Mouse (Mus musculus): ENCODE data around the gene Ifi47.

DNA sequence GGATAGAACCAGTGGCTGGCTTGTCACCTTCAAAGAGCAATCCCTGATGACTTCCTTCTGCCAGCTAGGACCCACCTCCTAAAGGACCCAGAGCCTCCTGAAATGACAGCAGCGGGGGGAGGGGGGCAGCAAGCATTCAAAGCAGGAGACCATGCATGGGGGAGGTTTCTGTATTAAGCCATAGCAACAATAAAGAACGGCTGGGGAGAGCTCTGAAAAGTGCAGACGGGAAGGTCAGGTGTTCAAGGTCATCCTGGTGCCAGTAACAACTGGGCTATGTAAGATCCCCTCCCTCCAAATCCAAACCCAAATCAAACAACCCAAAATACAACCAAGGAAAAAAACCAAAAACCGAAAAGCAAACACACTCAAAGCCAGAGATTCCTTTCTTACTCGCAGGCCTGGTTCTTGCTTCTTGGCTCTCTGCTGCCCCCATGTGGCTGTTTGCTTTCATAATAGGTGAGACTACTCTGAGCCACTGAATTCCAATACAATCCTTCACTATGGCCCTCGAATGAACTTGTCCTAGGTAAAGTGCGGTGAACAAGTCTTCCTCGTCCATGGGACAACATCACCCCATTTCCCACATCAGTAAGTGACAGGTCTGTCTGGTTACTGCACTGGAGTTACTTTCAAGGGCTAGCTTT, 26.8 kb downstream of the Ifi47 start:
- TF ChIP-seq CEBPB (IDR thresholded peaks at IDR 0.05; ENCODE audit: low read depth) = no peak
- peak; percentile 56 for TF ChIP-seq CTCF (IDR thresholded peaks at IDR 0.05; ENCODE audit: control insufficient read depth, insufficient read depth, insufficient read length)
- no peak for TF ChIP-seq USF1 (IDR thresholded peaks at IDR 0.05; ENCODE audit: low read depth)
- TF ChIP-seq MAX (IDR thresholded peaks at IDR 0.05) = no peak
- TF ChIP-seq MYOG (IDR thresholded peaks at IDR 0.05; ENCODE audit: control insufficient read depth, extremely low read depth, insufficient read length) = no peak
- no peak for TF ChIP-seq MYOD1 (IDR thresholded peaks at IDR 0.05; ENCODE audit: control insufficient read depth, insufficient read length, low read depth)
